Mouse (Mus musculus): ENCODE measurements around the gene Npr2.

GRCm38 (mm10) chr4:43604751-43605685 lies 26.7 kb upstream of the Npr2 start:
- TF ChIP-seq POLR2A (IDR thresholded peaks at IDR 0.05; ENCODE audit: low read depth, low read length) (no peak), CTCF (conservative IDR thresholded peaks at IDR 0.05; ENCODE audit: insufficient read depth, insufficient read length, low read depth, low read length) (no peak)
